Mouse (Mus musculus): ENCODE results near the gene Snap91.

DNA sequence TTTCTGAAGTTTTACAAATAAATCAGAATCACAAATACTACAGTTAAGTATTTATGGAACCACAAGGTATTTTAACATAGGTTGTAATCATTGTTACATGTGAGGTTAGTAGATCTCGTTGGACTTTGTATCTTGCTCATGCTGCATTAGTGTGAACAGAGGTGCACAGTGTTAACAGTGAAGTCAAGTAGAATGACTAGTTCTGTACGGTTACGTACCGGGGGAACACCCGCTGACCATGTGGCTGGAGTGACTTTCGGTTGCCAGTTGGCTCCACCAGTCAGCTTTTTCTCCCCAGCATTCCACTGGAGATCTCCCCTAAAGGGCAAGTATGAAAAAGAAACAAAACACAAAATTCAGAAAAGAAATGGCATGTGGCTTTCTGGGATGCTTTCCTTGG lies 105.1 kb downstream of the Snap91 start:
- TF ChIP-seq CTCF (IDR thresholded peaks at IDR 0.05; ENCODE audit: borderline replicate concordance, insufficient read depth, low read length) (no peak), POLR2A (IDR thresholded peaks at IDR 0.05; ENCODE audit: low read depth, low read length) (no peak)

Data from embryonic fibroblast, embryonic 13.5 days (primary cell).